In the genomic region with DNA sequence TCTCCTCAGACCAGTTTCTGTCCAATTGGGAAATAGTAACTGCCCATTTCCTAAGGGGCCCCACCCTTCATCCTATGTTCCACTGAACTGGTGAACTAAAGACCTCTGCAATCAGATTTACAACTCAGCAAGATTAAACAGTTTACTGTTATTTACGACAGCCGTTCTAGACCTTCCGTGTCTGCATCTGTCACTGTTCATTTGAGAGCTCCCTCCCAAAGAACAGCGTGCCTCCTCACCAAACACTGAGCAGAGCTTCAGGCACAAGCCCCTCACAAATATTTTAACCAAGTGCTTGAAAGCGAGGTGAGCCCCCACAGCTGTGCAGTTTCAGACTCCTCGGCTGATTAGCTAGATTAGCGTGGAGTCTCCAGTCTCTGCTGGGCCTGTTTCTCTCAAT, we compare ENCODE assay signal across 25 mouse cellular contexts. TPM values are rescaled to one million over a fixed set of nuclear protein-coding genes. Genes with fewer than 3 reads are reported as not detected.
DNase-seq lines count a peak whose midpoint lies in the region; ATAC-seq and TF ChIP-seq lines count a peak whose summit lies in the region.
"Had no signal": no experiment of that assay in that cellular context is flagged by ENCODE, and none has a peak within 500 bp of the region (broad histone marks: within the 10 kb centered on the region; RNA-seq: fewer than 3 reads in every experiment).

No protein-coding gene starts in this region.

- no peaks in the 10 kb centered on the region for H3K27me3 ChIP-seq in intestine, embryonic 15.5 days (replicated peaks)
- no peaks in the 10 kb centered on the region for H3K27me3 ChIP-seq in hindbrain, postnatal 0 days (ENCODE audit: insufficient read depth, low read length)
- H3K27me3 ChIP-seq: forebrain, embryonic 13.5 days; hindbrain, embryonic 12.5 days; neural tube, embryonic 13.5 days had no signal

- intact Hi-C loops in left cerebral cortex, postnatal 10 days (cut with DNase I): no loop called here

- TF ChIP-seq CTCF in hindbrain, postnatal 0 days (IDR thresholded peaks at IDR 0.05; ENCODE audit: low read depth): no peak

- no peak overlapping the region for H3K4me3 ChIP-seq in intestine, embryonic 15.5 days (replicated peaks)
- H3K4me3 ChIP-seq in hindbrain, postnatal 0 days (ENCODE audit: low read length): no peak overlapping the region
- H3K4me3 ChIP-seq: forebrain, embryonic 13.5 days; hindbrain, embryonic 12.5 days; liver, embryonic 12.5 days; neural tube, embryonic 13.5 days had no signal

- no peaks in the 10 kb centered on the region for H3K9me3 ChIP-seq in intestine, embryonic 15.5 days
- H3K9me3 ChIP-seq in hindbrain, postnatal 0 days (ENCODE audit: low read length): no peaks in the 10 kb centered on the region
- H3K9me3 ChIP-seq: forebrain, embryonic 13.5 days; hindbrain, embryonic 12.5 days; liver, embryonic 12.5 days; neural tube, embryonic 13.5 days had no signal

- H3K4me2 ChIP-seq in intestine, embryonic 15.5 days (replicated peaks): peak overlapping the region; percentile 20; the same call in 1 of the 2 replicates
- no peak overlapping the region for H3K4me2 ChIP-seq in hindbrain, postnatal 0 days (ENCODE audit: low read depth, low read length)
- H3K4me2 ChIP-seq: forebrain, embryonic 13.5 days; hindbrain, embryonic 12.5 days; liver, embryonic 12.5 days; neural tube, embryonic 13.5 days had no signal

- peaks cover 35% of the 10 kb centered on the region for H3K4me1 ChIP-seq in intestine, embryonic 15.5 days (replicated peaks)
- H3K4me1 ChIP-seq in hindbrain, postnatal 0 days (ENCODE audit: insufficient read depth, low read length): peaks cover 13% of the 10 kb centered on the region; the same call in 1 of the 2 replicates
- H3K4me1 ChIP-seq: liver, embryonic 12.5 days had no signal

- peak; percentile 46 to 56 for DNase-seq in kidney, postnatal 4 days
- DNase-seq in kidney, postnatal 36 days: no peak
- peak; percentile 44 for DNase-seq in embryo, embryonic 11 days
- peak; percentile 39 for DNase-seq in retina, postnatal 1 day
- no peak for DNase-seq in left cerebral cortex, postnatal 10 days (ENCODE audit: extremely low spot score in 1 of 2, low spot score in 2 of 2)
- no peak for DNase-seq in hindbrain, postnatal 0 days (ENCODE audit: low spot score)
- DNase-seq in adrenal gland, adult 2 months: no peak
- DNase-seq: adrenal gland, postnatal 36 days; cerebellum, adult 8-10 months; kidney, adult 11 months; right cerebral cortex, postnatal 25 days; thymus, postnatal 36 days had no signal

- peak overlapping the region; percentile 19 for H3K27ac ChIP-seq in intestine, embryonic 15.5 days
- H3K27ac ChIP-seq in hindbrain, postnatal 0 days: no peak overlapping the region
- H3K27ac ChIP-seq: forebrain, embryonic 13.5 days; hindbrain, embryonic 12.5 days; liver, embryonic 12.5 days; neural tube, embryonic 13.5 days had no signal

- ATAC-seq in intestine, embryonic 15.5 days: peak; percentile 79
- ATAC-seq in hindbrain, postnatal 0 days: no peak
- ATAC-seq: forebrain, embryonic 13.5 days; liver, embryonic 12.5 days had no signal

- no peak overlapping the region for H3K9ac ChIP-seq in intestine, embryonic 15.5 days
- no peak overlapping the region for H3K9ac ChIP-seq in hindbrain, postnatal 0 days (replicated peaks; ENCODE audit: low read length)
- H3K9ac ChIP-seq: forebrain, embryonic 13.5 days; hindbrain, embryonic 12.5 days; liver, embryonic 12.5 days; neural tube, embryonic 13.5 days had no signal

- 11% methylated on average over 7 of the region's 7 CpGs for WGBS in intestine, embryonic 15.5 days
- 65% methylated on average over 7 of the region's 7 CpGs for WGBS in hindbrain, postnatal 0 days

- H3K36me3 ChIP-seq in intestine, embryonic 15.5 days: no peaks in the 10 kb centered on the region
- no peaks in the 10 kb centered on the region for H3K36me3 ChIP-seq in hindbrain, postnatal 0 days (ENCODE audit: insufficient read depth, low read length)
- H3K36me3 ChIP-seq: hindbrain, embryonic 12.5 days; liver, embryonic 12.5 days; neural tube, embryonic 13.5 days had no signal

RNA-seq across cellular contexts. Expression of gene Pgm5, which starts 13.3 kb away (rescaled TPM):
- polyA plus RNA-seq in intestine, embryonic 15.5 days (2015; fragmentation: Nextera tagmentation; extraction: Ambion mirVana): 6.1 and 7.3 TPM in 2 replicates
- total RNA-seq in left cerebral cortex, postnatal 10 days (2021): 1 to 10 TPM; 3.1 to 4.3 TPM
- total RNA-seq in hindbrain, postnatal 0 days (2014; rRNA removed): 33.1 and 33.3 TPM in 2 replicates
- 1.4 and 2.1 TPM in 2 replicates for polyA plus RNA-seq in hindbrain, postnatal 0 days (2015; fragmentation: Nextera tagmentation; extraction: Ambion mirVana)
- total RNA-seq in adrenal gland, adult 2 months (2021): 10 to 100 TPM; 51.9 to 89.1 TPM
- polyA plus RNA-seq in adrenal gland, adult 2 months (2012; rRNA removed): 5.3 and 7.3 TPM in 2 replicates
- total RNA-seq: megakaryocyte-erythroid progenitor cell, adult 5-6 weeks had no signal

RNA-seq across cellular contexts. Expression of gene Gm10053, which starts 27.1 kb away (rescaled TPM):
- 341 and 347 TPM in 2 replicates for polyA plus RNA-seq in intestine, embryonic 15.5 days (2015; fragmentation: Nextera tagmentation; extraction: Ambion mirVana)
- 100 to 1,000 TPM; 226 to 239 TPM for total RNA-seq in left cerebral cortex, postnatal 10 days (2021)
- total RNA-seq in hindbrain, postnatal 0 days (2014; rRNA removed): 37.5 and 40.3 TPM in 2 replicates
- 363 and 365 TPM in 2 replicates for polyA plus RNA-seq in hindbrain, postnatal 0 days (2015; fragmentation: Nextera tagmentation; extraction: Ambion mirVana)
- 100 to 1,000 TPM; 171 to 375 TPM for total RNA-seq in adrenal gland, adult 2 months (2021)
- 1.1 and 2.2 TPM in 2 replicates for polyA plus RNA-seq in adrenal gland, adult 2 months (2012; rRNA removed)

RNA-seq across cellular contexts. Expression of gene Foxd4, which starts 52.7 kb away (rescaled TPM):
- not detected in 2 replicates for polyA plus RNA-seq in intestine, embryonic 15.5 days (2015; fragmentation: Nextera tagmentation; extraction: Ambion mirVana)
- not detected for total RNA-seq in left cerebral cortex, postnatal 10 days (2021)
- not detected in 2 replicates for total RNA-seq in hindbrain, postnatal 0 days (2014; rRNA removed)
- 0.14 TPM in 1 of 2 replicates, not detected in the other for polyA plus RNA-seq in hindbrain, postnatal 0 days (2015; fragmentation: Nextera tagmentation; extraction: Ambion mirVana)
- total RNA-seq in adrenal gland, adult 2 months (2021): not detected
- polyA plus RNA-seq in adrenal gland, adult 2 months (2012; rRNA removed): not detected in 2 replicates
- total RNA-seq: adrenal gland, postnatal 36 days; ES-E14; heart, adult 18-20 months; layer of hippocampus, adult 8-10 months; left cerebral cortex, postnatal 14 days; megakaryocyte-erythroid progenitor cell, adult 5-6 weeks had no signal
- polyA plus RNA-seq: cortical plate, adult 2 months; forebrain, embryonic 13.5 days; heart, embryonic 16.5 days; liver, embryonic 12.5 days; lung, embryonic 16.5 days; neural tube, embryonic 13.5 days had no signal

Comparison
In these comparisons a context has a peak if more than half of its experiments do, and no peak if none do; other contexts are left out.
1. DNase-seq: peak in kidney, postnatal 4 days (2 of 2), embryo, embryonic 11 days (single experiment) and retina, postnatal 1 day (single experiment); none in kidney, postnatal 36 days (0 of 2), left cerebral cortex, postnatal 10 days (0 of 2), hindbrain, postnatal 0 days (single experiment) and adrenal gland, adult 2 months (single experiment).